Mouse (Mus musculus): ENCODE measurements at regions not wholly inside any gene's neighbourhood (a gene's known extent, or its start where the extent isn't known, plus 50 kb on each side); places are given as distances from the start of the nearest gene placed in this dataset.

GRCm38 (mm10) chr6:147718713-147719490, 243.3 kb downstream of the Ccdc91 start:
- WGBS, result 70% methylated on average over 10 of the region's 10 CpGs
- ATAC-seq (replicated peaks; ENCODE audit: low FRiP score, low TSS enrichment, low read depth) (no peak), DNase-seq (ENCODE audit: low spot score) (no peak)
- Histone ChIP-seq H3K36me3 (ENCODE audit: control insufficient read depth, insufficient read depth, low read length) (no peaks in the 10 kb centered on the region), H3K4me3 (ENCODE audit: low read depth, low read length) (no peak overlapping the region), H3K4me2 (ENCODE audit: low read length) (no peak overlapping the region), H3K9me3 (ENCODE audit: control insufficient read depth, low read length) (no peaks in the 10 kb centered on the region), H3K4me1 (replicated peaks; ENCODE audit: control insufficient read depth, insufficient read depth, low read length) (no peaks in the 10 kb centered on the region), H3K27me3 (replicated peaks; ENCODE audit: control insufficient read depth, insufficient read depth, low read length) (no peaks in the 10 kb centered on the region), H3K9ac (ENCODE audit: low read length) (no peak overlapping the region), H3K27ac (ENCODE audit: low read depth) (no peak overlapping the region)

- Histone ChIP-seq H3K36me3 (ENCODE audit: control insufficient read depth, insufficient read depth, low read length) (no peaks in the 10 kb centered on the region), H3K4me1 (replicated peaks; ENCODE audit: control insufficient read depth, insufficient read depth, low read length) (no peaks in the 10 kb centered on the region), H3K27ac (ENCODE audit: low read depth) (no peak overlapping the region), H3K27me3 (replicated peaks; ENCODE audit: control insufficient read depth, insufficient read depth, low read length) (no peaks in the 10 kb centered on the region), H3K4me3 (ENCODE audit: low read depth, low read length) (no peak overlapping the region), H3K9me3 (ENCODE audit: control insufficient read depth, low read length) (no peaks in the 10 kb centered on the region), H3K4me2 (ENCODE audit: low read length) (no peak overlapping the region), H3K9ac (ENCODE audit: low read length) (no peak overlapping the region)
- ATAC-seq (replicated peaks; ENCODE audit: low FRiP score, low TSS enrichment, low read depth) (no peak), DNase-seq (ENCODE audit: low spot score) (no peak)
- WGBS, result 51% methylated on average over 8 of the region's 8 CpGs
Observed at GRCm38 (mm10) chr6:147719539-147719938, 243.9 kb downstream of the Ccdc91 start.

DNA sequence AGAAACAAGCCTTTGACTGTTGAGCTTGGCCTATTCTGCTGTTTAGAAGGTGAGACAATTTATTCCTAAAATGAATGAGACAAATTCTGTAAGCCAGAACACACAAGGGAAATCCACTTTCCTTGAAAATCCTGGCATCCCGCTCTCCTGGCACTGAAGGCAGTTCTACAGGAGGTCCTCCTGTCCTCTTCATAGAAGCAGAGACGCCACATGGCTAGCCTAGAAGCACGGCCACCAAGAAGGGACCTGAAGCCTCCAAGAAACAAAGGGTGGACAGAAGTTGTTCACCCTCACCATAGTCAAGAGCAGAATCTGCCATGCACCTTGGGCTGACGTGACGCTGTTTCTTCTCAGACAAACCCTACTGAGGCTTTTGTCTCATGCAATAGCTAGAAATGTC, 247.7 kb downstream of the Ccdc91 start:
- no peak for ATAC-seq (replicated peaks; ENCODE audit: low FRiP score, low TSS enrichment, low read depth)
- Histone ChIP-seq H3K27ac (ENCODE audit: low read depth) (no peak overlapping the region), H3K36me3 (ENCODE audit: control insufficient read depth, insufficient read depth, low read length) (no peaks in the 10 kb centered on the region), H3K4me1 (replicated peaks; ENCODE audit: control insufficient read depth, insufficient read depth, low read length) (no peaks in the 10 kb centered on the region), H3K27me3 (replicated peaks; ENCODE audit: control insufficient read depth, insufficient read depth, low read length) (no peaks in the 10 kb centered on the region), H3K4me2 (ENCODE audit: low read length) (no peak overlapping the region), H3K9me3 (ENCODE audit: control insufficient read depth, low read length) (no peaks in the 10 kb centered on the region), H3K9ac (ENCODE audit: low read length) (no peak overlapping the region), H3K4me3 (ENCODE audit: low read depth, low read length) (no peak overlapping the region)
- WGBS, result 88% methylated on average over 5 of the region's 5 CpGs
- DNase-seq (ENCODE audit: low spot score), result no peak

GRCm38 (mm10) chr6:147726987-147727386, 251.4 kb downstream of the Ccdc91 start:
- Histone ChIP-seq H3K4me1 (replicated peaks; ENCODE audit: control insufficient read depth, insufficient read depth, low read length) (no peaks in the 10 kb centered on the region), H3K4me2 (ENCODE audit: low read length) (no peak overlapping the region), H3K9ac (ENCODE audit: low read length) (no peak overlapping the region), H3K27ac (ENCODE audit: low read depth) (no peak overlapping the region), H3K4me3 (ENCODE audit: low read depth, low read length) (no peak overlapping the region), H3K36me3 (ENCODE audit: control insufficient read depth, insufficient read depth, low read length) (no peaks in the 10 kb centered on the region), H3K9me3 (ENCODE audit: control insufficient read depth, low read length) (no peaks in the 10 kb centered on the region), H3K27me3 (replicated peaks; ENCODE audit: control insufficient read depth, insufficient read depth, low read length) (no peaks in the 10 kb centered on the region)
- WGBS, result 84% methylated on average over 4 of the region's 4 CpGs
- no peak for ATAC-seq (replicated peaks; ENCODE audit: low FRiP score, low TSS enrichment, low read depth)
- no peak for DNase-seq (ENCODE audit: low spot score)

DNA sequence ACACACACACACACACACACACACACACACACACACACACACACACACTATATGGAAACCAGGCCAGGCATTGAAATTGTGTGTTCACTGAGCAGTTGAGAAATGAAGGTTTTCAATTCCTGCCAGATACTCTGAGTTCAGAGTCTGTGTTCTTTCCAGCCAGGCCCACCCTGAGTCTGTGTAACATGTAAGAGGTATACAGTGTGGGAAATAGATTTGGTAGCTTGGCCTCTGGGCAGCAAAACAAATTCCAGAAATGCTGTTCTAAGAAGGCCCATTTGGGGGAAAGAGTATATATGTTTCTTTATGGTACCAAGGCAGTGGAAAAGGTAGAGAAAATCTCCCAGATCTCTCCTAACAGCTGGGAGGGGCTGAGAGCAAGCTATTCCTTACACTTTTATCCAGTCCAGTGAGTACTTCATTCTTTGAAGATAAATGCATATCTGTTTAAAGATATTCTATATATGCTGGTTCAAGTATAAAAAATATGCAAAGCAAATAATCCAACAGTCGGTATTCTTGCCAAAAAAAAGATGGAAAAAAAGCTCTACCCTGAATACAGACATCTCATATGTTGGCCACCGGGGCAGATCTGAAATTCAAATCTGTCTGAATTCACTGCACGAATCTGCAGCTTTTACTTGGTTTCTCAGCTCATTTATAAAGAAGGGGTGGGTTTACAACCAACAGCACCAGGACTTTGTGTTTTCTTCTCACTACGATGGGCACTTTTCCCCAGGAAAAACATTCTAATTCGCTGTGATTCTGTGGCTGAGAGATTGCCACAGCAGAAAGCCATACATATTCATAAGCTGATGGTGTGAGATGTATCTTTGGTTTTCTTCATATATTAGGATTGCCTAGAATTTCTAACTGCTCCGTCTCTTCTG, 252.3 kb downstream of the Ccdc91 start:
- no peak overlapping the region for H3K27ac ChIP-seq (ENCODE audit: low read depth)
- H3K9ac ChIP-seq (ENCODE audit: low read length), result no peak overlapping the region
- no peak overlapping the region for H3K4me3 ChIP-seq (ENCODE audit: low read depth, low read length)
- no peaks in the 10 kb centered on the region for H3K9me3 ChIP-seq (ENCODE audit: control insufficient read depth, low read length)
- no peaks in the 10 kb centered on the region for H3K27me3 ChIP-seq (replicated peaks; ENCODE audit: control insufficient read depth, insufficient read depth, low read length)
- no peaks in the 10 kb centered on the region for H3K4me1 ChIP-seq (replicated peaks; ENCODE audit: control insufficient read depth, insufficient read depth, low read length)
- WGBS, result 80% methylated on average over 6 of the region's 6 CpGs
- H3K4me2 ChIP-seq (ENCODE audit: low read length), result no peak overlapping the region
- no peak for DNase-seq (ENCODE audit: low spot score)
- no peak for ATAC-seq (replicated peaks; ENCODE audit: low FRiP score, low TSS enrichment, low read depth)
- no peaks in the 10 kb centered on the region for H3K36me3 ChIP-seq (ENCODE audit: control insufficient read depth, insufficient read depth, low read length)

DNA sequence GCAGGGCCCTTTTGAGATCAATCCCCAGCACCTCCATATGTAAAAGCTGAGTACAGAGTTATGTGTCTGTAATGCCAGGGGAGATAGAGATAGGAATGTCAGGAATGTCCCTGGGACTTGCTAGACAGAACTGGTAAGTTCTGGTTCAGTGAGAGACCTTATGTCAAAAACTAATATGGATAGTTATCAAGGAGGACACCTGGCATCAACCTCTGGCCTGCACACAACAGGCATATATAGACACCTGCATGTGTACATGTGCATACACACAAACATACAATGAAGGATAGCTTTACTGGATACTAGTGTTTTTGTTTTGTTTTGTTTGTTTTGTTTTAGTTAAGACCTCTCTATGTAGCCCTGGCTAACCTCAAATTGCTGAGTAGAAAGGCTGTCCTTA, 254.1 kb downstream of the Ccdc91 start:
- H3K27me3 ChIP-seq (replicated peaks; ENCODE audit: control insufficient read depth, insufficient read depth, low read length), result no peaks in the 10 kb centered on the region
- H3K4me1 ChIP-seq (replicated peaks; ENCODE audit: control insufficient read depth, insufficient read depth, low read length), result no peaks in the 10 kb centered on the region

GRCm38 (mm10) chr6:147738621-147739325, 263.1 kb downstream of the Ccdc91 start:
- Histone ChIP-seq H3K9me3 (ENCODE audit: control insufficient read depth, low read length) (no peaks in the 10 kb centered on the region), H3K4me2 (ENCODE audit: low read length) (no peak overlapping the region), H3K4me3 (ENCODE audit: low read depth, low read length) (no peak overlapping the region), H3K9ac (ENCODE audit: low read length) (no peak overlapping the region), H3K27me3 (replicated peaks; ENCODE audit: control insufficient read depth, insufficient read depth, low read length) (no peaks in the 10 kb centered on the region), H3K4me1 (replicated peaks; ENCODE audit: control insufficient read depth, insufficient read depth, low read length) (no peaks in the 10 kb centered on the region), H3K36me3 (ENCODE audit: control insufficient read depth, insufficient read depth, low read length) (no peaks in the 10 kb centered on the region), H3K27ac (ENCODE audit: low read depth) (no peak overlapping the region)
- ATAC-seq (replicated peaks; ENCODE audit: low FRiP score, low TSS enrichment, low read depth) (no peak), DNase-seq (ENCODE audit: low spot score) (no peak)
- 84% methylated on average over 5 of the region's 5 CpGs for WGBS

More for the DNA sequence above, 254.1 kb downstream of the Ccdc91 start:
- no peak overlapping the region for H3K27ac ChIP-seq (ENCODE audit: low read depth)
- DNase-seq (ENCODE audit: low spot score) (no peak), ATAC-seq (replicated peaks; ENCODE audit: low FRiP score, low TSS enrichment, low read depth) (no peak)
- H3K4me2 ChIP-seq (ENCODE audit: low read length), result no peak overlapping the region
- no peaks in the 10 kb centered on the region for H3K9me3 ChIP-seq (ENCODE audit: control insufficient read depth, low read length)
- no peak overlapping the region for H3K9ac ChIP-seq (ENCODE audit: low read length)
- H3K36me3 ChIP-seq (ENCODE audit: control insufficient read depth, insufficient read depth, low read length), result no peaks in the 10 kb centered on the region
- no peak overlapping the region for H3K4me3 ChIP-seq (ENCODE audit: low read depth, low read length)

GRCm38 (mm10) chr6:147741446-147741845, 265.8 kb downstream of the Ccdc91 start:
- ATAC-seq (replicated peaks; ENCODE audit: low FRiP score, low TSS enrichment, low read depth) (no peak), DNase-seq (ENCODE audit: low spot score) (no peak)
- Histone ChIP-seq H3K4me2 (ENCODE audit: low read length) (no peak overlapping the region), H3K9me3 (ENCODE audit: control insufficient read depth, low read length) (no peaks in the 10 kb centered on the region), H3K4me3 (ENCODE audit: low read depth, low read length) (no peak overlapping the region), H3K4me1 (replicated peaks; ENCODE audit: control insufficient read depth, insufficient read depth, low read length) (no peaks in the 10 kb centered on the region), H3K27me3 (replicated peaks; ENCODE audit: control insufficient read depth, insufficient read depth, low read length) (no peaks in the 10 kb centered on the region), H3K36me3 (ENCODE audit: control insufficient read depth, insufficient read depth, low read length) (no peaks in the 10 kb centered on the region), H3K9ac (ENCODE audit: low read length) (no peak overlapping the region), H3K27ac (ENCODE audit: low read depth) (no peak overlapping the region)
- WGBS, result 71% methylated on average over 7 of the region's 7 CpGs
